Mouse (Mus musculus) cerebellum, adult 2 months (tissue): ENCODE results near the gene Spon2.

Experiments used
- CTCF ChIP-seq: fragments of 200-500 bp; IDR thresholded peaks from 2 replicates; pipeline ENCODE4 v1.5.1; 2011; ENCODE audit warnings: low read depth, mild to moderate bottlenecking, control low read depth, low read length, moderate library complexity, borderline replicate concordance; ENCODE audit not compliant: insufficient read depth
- POLR2A ChIP-seq: fragments of 200-500 bp; IDR thresholded peaks from 2 replicates; pipeline ENCODE4 v1.6.1; 2011; ENCODE audit warnings: low read length, control low read depth, borderline replicate concordance; ENCODE audit not compliant: insufficient read depth

GRCm38 (mm10) chr5:33224491-33224890 is 6.2 kb upstream of the Spon2 start:
- TF ChIP-seq CTCF (no peak), POLR2A (no peak)
